Mouse (Mus musculus) mouse trophoblast stem cell (cell line): ENCODE measurements at regions not wholly inside any gene's neighbourhood (a gene's known extent, or its start where the extent isn't known, plus 50 kb on each side); places are given as distances from the start of the nearest gene placed in this dataset.
"Not testable (repeated sequence)": the region's sequence is repeated elsewhere in the genome, so short reads cannot be mapped to it uniquely, and the experiment has no call there.

ENCODE experiments used
- in situ Hi-C, 2 experiments: fragments of 300-500 bp; cut with MseI, MboI; formaldehyde crosslinking; loops; 2 replicates in 1 of 2; 3 replicates in 1 of 2; pipeline ENCODE4 v1.15.1; 2025

DNA sequence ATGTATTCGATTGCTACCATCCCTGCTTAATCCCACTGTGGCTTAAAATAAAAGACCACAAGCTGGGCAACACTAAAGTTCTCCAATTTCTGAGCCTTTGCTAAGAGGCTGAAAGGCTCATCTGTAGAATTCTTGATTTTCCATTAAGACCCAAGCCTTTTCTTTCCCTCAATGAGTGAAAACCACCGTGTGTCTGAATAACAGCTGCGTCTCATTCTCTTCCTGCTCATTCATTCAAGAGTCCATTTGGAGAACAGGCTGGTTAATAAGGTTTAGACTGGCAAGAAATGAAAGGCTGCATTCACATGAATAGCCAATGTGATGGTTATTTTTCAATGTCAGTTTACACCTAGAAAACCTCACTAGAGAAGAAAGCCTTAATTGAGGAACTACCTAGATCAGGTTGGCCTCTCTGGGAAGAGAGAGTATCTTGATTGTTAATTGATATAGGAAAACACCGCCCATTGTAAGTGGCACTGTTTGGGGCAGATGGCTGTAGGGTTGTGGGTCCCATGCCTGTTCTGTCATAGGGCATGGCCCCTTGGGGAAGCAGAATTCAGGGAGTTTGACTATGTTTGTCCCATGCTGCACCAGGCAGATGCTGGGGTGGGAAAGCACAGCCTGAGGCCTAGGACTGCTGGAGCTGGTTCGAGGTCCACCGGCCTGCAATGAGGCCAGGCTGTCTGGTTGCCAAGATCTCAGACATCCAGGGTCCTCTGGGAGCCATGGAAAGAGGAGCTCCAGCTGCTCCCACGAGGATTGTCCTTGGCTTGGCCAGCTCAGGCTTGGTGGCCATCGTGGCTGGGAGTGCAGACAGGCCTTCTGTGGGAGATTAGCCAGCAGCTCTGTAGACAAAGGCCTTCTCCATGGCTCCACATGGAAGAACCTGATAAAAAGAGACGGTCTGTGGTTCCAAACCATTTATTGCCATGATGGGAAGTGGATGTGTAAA lies 161.3 kb upstream of the Castor2 start:
- in situ Hi-C loops: no loop called here

DNA sequence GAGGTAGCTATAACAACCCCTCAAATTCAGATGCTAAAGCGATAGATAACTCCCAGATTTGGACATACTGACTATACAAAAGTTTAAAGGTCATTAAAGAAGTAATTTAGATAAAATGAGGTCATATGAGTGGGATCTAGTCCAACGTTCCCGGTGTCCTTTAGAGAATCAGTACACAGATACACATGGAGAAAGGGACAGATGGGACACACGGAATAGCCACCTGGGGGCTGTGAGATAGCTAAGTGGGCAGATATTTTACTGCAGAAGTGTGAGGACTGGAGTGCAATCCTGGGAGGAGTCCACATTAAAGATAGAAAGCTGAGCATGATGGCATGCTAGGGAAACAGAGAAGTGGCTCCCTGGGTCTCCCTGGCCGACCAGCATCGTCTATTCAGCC lies 164.1 kb upstream of the Castor2 start:
- in situ Hi-C loops: no loop called here

DNA sequence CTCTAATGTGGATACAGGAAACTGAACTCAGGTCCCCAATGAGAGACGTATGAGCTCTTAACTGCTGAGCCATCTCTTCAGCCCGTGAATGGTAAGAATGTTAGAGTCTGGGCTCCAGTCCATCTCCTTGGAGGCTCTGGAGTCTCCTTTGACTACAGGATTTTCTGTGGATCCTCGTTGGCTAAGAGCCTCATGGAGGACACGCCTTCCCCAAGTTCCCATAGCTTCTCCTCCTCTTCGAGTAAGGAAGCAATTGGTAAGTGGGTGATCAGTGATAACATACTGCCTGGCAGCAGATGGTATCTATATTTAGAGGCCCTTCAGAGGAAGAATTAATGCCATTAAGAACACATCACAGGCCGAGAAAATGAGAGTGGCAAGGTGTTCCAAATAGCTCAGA lies 164.5 kb upstream of the Castor2 start:
- in situ Hi-C loops: no loop called here

DNA sequence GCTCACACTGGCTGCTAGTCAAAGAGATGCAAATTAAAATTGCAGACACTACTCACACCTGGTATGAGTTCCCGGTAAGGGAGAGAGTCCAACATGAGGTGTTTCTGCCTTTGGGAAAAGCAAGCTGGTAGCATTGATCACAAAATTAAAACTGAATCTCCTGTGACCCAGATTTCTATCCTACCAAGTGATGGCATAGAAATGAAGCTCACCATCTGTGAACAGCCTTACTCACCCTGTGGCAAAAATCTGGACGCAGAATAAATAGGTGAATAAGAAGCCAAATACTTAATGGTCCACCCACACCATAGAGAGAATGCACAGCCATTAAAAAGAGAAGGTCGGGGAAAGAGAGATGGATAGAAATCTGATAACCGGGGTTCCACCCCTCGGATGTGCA lies 169.4 kb upstream of the Castor2 start:
- in situ Hi-C loops: no loop called here

DNA sequence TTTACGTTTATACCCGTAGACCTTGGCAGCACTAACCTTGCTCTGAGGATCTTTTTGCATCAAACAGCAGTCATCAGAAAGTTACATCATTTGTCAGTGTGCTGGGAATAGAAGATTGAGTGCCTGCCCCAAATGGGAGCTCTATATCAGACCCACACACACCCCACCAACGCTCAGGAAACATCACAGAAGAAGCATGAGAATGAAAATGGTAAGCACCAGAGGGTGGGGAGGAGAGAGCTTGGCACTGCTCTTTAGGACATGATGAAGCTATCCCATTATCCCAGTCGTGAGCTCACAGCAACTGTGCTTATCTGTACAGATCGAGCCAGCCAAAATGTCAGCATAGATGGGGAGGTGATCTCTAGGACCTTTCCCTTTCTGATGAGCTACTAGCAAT lies 172.5 kb upstream of the Castor2 start:
- in situ Hi-C loops: no loop called here

DNA sequence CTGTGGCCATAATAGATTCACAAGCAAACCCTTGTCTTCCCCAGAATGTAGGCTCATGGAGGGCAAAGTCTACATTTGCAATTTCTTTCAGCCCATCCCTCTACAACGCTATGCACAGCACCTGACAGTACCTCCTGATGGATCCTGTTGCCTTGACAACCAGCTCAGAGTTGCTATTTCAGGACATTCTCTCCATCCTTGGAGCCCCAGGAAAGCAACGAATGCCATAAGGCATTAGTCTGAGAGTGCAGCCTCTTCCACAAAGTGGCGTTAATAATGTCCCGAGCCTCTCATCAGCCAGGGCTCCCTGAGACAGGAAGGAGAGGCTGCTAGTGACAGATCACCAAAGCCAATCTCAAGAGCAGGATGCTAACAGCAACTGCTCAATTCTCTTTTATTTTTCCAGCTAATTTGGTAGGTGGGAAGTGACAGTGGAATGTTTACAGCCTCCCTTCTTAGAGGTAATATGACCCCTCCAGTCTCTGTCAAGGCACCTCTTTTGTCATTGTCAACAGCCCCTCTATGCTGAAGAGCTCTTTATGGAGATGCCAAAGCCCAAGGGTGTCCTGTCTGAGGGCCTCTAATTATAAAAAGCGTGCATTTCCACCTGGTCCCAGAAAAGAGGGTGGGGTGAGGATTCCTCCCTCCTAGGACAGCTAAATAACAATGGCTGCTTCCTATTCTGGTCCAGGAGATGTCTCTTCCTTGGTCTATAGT lies 174.2 kb upstream of the Castor2 start:
- in situ Hi-C loops: no loop called here

DNA sequence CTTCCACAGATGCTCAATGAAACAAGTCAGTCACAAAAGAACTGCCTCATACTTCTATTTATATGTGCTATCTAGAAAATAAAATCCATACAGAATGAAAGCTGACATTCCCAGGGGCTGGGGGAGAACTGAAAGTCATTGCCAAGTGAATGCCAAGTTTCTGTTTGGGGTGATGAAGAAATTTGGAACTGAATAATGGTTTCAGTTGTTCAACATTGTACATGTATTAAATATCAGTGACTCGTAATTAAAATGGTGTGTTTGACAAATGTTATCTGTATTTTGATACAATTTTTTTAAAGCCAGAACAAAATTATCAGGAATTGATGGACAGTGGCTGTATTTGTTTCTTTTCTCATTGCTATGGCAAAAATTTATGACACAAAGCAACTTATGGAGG lies 177.3 kb upstream of the Castor2 start:
- in situ Hi-C loops: no loop called here

DNA sequence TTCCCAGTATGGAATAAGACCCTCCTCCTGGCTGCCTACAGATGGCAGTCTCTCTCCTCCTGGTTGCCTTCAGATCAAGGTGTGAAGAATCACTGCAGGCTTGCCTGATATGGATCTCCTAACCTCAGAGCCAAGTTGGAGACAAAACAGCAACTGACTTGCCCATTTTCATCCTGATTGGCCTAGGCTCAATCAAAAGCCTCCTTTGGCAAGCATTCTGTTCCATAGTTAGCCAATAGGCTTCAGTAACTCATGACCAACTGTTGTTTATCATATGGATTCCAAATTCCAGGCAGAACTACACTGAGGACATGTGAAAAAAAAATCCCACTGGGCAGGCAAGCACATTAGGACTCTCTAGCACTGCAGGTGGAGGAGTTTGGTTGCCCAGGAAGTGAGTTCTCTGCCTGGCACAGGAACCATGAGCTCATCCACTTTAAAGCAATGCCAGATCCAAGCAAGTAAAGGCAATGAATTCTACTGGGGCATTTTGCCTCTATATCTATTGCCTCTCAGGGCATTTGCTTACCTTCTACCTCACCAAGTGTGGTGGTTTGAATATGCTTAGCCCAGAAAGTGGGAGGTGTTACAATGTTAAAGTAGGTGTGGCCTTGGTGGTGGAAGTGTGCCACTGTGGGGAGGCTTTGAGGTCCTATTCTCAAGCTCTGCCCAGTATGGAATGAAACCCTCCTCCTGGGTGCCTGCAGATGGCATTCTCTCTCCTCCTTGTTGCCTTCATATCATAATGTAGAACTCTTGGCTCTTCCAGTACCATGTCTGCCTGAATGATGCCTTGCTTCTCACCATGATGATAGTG lies 183.6 kb upstream of the Castor2 start:
- in situ Hi-C loops: no loop called here

DNA sequence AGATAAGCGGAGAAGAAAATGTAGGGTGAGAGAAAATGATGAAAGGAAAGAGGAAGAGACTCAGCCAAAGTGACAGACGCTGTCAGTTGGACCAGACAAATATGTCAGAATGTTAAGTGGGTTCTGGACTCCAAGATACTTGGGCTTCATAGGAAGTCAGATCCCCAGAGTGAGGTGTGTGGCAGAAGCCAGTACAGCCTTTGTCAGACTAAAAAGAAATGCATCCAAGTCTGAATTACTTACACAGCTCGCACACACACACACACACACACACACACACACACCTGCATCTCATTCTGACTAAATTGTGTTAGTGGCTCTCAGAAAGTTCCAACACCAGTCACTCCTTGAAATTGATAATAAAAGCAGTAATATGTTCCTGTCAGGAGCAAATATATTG lies 192.1 kb upstream of the Castor2 start:
- in situ Hi-C loops: no loop called here

DNA sequence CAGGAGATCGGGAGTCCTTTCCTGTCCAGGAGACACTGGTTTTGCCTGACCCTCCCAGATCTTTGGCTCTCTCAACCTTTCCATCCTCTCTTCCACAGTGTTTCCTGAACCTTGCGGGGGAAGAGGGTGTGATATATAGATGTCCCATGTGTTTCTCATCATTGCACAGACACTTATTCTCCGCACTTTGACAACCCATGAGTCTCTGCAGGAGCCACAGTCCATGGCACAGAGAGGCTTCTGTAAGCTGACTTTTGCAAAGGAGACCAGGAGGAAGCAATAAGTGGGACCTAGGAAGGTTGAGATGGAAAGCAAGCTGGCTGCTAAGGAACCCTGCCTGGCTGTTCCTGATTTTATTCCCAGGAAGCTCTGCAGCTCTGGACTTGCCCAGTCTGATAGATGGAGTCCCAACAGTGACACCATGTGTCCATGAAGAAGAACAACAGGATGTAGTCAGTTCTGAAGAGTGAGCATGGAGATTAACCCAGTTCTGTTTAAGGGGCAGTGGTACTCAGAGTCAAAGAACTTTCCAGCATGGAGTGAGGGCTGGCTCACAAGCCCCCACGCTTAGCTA lies 201.4 kb upstream of the Castor2 start:
- in situ Hi-C loops: loop anchor here in 1 of 2 experiments (10.0 kb wide), 1 partner anchor 83 kb away; no protein-coding TSS in a partner anchor

DNA sequence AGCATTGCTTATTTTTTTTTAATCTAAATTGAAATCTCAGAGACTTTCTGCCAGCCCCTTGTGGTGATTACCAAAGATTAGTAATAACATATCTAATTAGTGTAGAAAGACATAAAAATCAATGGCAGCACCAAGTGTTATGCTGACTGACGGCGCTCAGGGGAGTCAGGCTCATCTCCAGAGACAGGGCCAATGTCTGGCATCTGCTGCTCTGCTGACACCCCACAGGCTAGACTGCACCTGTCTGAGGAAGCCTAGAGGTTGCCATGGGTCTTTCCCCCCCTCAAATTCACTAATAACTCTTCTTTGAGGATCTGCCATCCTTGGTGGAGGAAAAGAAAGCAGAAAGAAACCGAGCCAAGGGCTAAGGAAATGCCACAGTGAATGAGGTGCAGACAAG lies 208.8 kb upstream of the Castor2 start:
- in situ Hi-C loops: loop anchor here (5.0 to 10.0 kb wide), 2 partner anchors 73 to 76 kb away; no protein-coding TSS in a partner anchor

DNA sequence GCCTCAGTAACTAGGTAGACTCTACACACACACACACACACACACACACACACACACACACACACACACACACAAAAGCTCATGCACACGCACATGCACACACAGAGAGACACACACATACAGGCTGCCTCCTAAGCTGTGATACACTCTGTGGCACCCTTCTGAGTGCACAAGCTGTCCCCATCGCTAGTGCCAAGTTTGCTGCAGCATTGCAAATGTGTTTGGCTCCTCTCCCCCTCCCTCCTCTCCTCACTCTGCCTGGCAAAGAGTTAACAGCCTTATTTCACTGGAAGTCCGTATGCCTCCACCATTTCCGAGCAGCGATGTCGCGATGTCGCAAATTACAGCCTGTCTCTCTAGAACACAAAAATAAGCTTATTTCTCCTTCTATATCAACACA lies 209.7 kb upstream of the Castor2 start:
- in situ Hi-C loops: loop anchor here (5.0 to 10.0 kb wide), 2 partner anchors 73 to 75 kb away; no protein-coding TSS in a partner anchor

DNA sequence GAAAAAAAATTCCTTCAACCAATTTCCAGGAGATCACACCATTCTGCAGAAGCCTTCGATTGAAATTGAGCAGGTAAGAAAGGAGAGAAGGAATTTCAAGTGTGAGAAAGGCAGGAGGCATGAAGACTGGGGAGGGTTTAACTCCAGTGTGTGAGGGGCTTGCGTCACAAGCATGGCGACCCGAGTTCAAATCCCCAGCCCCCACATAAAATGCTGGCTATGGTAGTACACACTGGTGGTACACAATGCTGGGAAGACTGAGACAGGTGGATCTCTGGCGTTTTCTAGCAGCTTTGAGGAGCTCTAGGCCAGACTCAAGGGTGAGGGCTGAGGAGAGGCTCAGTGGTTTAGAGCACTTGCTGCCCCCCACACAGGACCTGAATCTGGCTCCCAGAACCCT lies 214.0 kb upstream of the Castor2 start:
- in situ Hi-C loops: no loop called here

DNA sequence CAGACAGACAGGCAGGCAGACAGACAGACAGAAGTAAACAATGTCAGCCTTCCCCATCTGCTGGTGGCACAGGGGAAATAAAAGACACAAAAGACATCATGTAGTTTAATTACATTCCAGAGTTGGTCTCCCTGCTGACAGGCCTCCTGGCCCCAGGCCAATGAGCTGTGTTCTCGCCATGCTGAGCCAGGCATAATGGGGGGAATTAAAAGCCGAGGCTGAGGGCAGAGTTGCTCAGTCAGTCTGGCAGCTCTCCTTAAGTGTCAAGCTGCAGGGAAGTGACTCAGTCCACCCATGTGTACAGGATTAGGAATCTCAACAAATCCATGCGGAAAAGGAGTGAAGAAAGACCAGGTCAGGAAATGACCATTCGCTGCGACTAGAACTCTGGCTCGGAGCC lies 214.5 kb upstream of the Castor2 start:
- in situ Hi-C loops: no loop called here

DNA sequence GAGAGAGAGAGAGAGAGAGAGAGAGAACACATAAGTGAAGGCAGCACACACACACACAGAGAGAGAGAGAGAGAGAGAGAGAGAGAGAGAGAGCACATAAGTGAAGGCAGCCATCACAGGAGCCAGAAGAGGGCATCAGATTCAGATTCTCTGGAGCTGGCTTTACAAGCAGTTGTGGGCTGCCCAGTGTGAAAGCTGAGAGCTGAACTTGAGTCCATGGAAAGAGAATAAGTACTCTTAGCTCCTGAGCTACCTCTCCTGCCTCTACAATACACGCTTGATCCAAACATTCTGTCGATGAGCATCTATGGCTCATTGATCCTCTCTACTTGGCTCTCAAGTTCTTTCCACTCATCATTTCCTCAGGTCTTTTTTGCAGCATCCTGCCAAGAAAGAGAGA lies 214.9 kb upstream of the Castor2 start:
- in situ Hi-C loops: no loop called here

DNA sequence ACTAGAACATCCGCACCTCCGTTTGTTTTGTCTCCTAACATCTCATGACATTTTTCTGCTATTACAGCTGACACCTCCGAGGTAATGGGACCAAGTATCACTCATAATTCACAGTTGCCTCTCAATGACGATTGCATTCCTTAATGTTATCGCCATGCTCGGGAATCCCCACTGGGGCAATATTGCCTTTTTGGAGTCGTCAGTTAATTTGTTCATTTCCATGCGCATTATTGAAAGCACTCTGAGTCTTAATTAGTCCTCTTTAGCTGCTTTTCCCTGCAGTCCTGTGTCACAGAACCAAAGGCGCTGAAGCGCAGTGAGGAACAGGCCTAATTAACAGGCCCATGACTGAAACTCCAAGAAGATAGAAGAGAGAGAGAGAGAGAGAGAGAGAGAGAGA lies 255.0 kb upstream of the Castor2 start:
- in situ Hi-C loops: no loop called here

DNA sequence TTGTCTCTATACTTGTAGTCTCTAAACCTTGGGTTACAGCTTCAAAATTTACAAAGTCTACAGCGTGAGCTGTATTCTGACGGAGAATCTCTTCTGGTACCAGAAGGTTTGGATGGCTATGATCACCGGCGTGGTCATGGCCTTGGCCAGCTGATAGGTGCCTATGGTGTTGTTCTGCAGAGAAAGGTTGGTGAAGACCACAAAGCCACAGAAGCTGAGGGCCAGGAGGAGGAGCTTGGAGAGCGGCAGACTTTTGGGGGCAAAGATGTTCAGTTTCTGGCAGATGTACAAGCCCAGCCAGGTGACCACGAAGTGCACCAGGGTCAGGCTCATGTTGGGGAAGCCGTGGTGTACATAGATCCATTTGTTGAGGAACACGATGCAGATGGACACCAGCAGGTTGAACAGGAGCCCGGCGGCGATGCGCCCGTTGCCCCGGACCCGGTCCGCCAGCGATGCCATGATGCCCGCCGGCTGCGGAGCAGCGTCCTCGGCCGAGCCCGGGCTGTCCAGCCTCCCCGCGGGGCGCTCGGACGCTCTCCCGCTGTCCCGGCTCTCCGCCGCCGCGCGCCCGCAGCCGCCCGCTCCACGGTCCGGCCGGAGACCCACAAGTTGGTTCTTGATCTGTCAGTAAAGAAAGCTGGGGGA lies 257.3 kb upstream of the Castor2 start:
- in situ Hi-C loops: not testable (repeated sequence)

DNA sequence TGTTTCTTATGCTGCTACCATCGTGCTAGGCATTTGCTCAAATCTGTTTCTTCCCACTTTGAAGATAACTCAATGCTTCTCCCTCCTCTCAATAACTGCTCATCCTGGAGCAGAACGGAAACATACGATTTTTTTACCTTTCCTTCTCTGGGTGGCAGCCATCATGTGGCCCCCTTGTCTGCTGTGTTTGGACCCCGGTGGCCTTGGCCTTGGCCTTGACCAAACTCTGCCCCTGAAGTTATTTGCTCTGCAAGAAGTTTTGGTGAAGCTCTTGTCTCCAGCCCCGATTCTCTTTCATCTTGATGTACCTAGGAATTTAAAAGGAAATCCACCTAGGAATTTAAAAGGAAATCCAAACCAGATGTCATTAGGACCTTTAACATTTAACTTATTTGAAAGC lies 261.2 kb upstream of the Castor2 start:
- in situ Hi-C loops: no loop called here

DNA sequence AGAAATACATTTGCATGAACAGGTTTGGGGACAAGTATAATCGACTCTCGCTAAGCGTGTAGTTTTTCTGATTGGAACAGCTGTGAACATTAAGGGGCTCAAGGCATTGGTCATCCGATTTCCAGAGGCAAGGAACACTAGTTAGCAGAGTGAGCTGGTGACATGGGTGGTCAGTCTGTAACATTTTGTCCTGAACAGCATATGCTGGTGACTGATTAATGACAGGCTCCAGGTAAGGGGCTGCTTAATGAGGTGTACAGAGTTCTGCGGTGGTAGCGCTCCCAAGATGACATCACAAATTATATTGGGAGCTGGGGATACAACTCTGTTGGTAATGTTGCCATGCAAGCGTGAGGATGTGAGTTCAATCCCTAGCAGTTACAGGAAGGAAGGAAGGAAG lies 266.3 kb upstream of the Castor2 start:
- in situ Hi-C loops: no loop called here

DNA sequence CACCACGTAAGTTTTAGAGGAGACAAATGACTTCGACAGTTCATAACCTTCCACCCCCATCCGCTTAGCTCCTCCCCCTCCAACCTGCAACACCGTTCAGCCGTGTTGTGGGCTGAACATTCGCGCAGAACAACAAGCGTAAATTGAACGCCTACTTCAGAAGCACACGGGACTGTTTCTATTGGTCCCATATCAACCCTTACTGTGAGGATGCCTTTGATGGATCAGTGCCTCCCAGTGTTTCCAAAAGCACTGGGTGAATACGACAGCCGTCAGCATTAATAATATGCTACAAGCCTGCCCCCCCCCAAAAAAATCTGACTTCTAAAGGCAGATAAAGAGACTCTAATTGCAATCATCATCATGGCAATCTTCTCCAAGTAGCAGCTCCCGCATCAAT lies 271.3 kb upstream of the Castor2 start:
- in situ Hi-C loops: no loop called here

DNA sequence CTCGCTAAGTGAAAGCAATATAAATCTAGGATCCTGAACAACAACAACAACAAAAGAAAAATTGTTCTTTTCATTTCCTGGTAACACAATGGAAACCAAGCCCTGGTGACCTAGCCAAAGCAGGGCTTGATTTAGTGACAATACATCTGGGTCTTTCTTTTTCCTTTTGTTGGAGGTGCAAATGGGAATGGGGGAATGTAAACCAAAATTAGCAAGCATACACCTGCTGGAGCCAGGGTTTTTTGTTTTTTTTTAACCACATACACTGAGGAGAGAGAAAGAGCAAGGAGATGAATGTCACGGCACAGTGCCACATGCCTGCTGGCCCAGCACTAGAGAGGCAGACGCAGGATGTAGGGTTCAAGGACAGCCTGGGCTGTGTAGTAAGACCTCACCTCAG lies 275.6 kb upstream of the Castor2 start:
- in situ Hi-C loops: no loop called here
